Mouse (Mus musculus) adrenal gland, adult 18-20 months (tissue): ENCODE results near the gene Btk. TPM values are rescaled to one million over a fixed set of nuclear protein-coding genes. Genes with fewer than 3 reads are reported as not detected.
"Not testable (repeated sequence)": the region's sequence is repeated elsewhere in the genome, so short reads cannot be mapped to it uniquely, and the experiment has no call there.

Source experiments
- DNase-seq, 2 experiments: peaks; one replicate each; pipeline ENCODE4 v3.0.0; 2021 to 2022; ENCODE audit warnings: low spot score in 2 of 2
- total RNA-seq, 2 experiments: library from RNA; stranded (reverse); gene quantifications; 1 replicate in 1 of 2; 2 replicates in 1 of 2; pipeline ENCODE4 v1.2.3; 2021

Btk gene
- total RNA-seq, 2 experiments from 2014 or later: 0.93 to 1.9 TPM

DNA sequence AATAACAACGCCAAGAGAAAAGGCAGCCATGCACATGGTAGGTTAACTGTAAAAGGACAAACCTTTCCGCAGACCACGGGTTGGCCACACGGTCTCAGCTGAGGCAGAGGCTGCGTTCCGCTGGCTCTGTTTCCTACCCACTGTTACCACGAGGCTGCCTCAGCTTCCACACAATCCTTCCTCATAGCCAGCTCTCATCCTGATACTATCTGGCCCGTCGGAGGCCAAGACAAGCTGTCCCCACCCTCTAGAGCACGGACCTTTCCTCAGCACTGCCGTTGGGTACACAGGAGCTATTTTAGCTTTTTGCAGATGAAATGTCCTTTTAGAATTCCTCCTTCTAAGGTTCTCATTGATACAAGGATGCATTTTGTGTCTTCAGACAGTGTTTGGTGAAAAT is 1.1 kb downstream of the Btk start:
- DNase-seq: no peak

- DNase-seq: no peak
These were observed 2.7 kb downstream of the Btk start for GRCm38 (mm10) chrX:134580528-134581305.

DNA sequence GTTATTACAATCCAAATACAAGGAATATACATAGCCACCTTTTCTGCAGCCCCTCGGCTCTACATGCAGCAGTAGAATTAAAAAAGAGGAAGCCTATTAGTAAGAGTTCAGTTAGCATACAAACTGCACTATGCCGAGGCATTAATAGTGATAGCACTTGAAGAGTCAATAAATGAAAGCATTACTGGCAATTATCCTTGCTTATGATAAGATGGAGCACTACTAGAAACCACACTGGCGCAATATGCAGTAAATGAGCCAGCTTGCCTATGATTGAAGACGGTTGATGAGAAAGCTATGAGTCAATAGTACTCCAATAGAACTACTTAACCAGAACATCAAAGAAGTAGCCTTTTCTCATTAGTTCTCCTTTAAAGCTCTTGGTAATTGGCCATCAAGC is 5.5 kb downstream of the Btk start:
- DNase-seq: no peak

DNA sequence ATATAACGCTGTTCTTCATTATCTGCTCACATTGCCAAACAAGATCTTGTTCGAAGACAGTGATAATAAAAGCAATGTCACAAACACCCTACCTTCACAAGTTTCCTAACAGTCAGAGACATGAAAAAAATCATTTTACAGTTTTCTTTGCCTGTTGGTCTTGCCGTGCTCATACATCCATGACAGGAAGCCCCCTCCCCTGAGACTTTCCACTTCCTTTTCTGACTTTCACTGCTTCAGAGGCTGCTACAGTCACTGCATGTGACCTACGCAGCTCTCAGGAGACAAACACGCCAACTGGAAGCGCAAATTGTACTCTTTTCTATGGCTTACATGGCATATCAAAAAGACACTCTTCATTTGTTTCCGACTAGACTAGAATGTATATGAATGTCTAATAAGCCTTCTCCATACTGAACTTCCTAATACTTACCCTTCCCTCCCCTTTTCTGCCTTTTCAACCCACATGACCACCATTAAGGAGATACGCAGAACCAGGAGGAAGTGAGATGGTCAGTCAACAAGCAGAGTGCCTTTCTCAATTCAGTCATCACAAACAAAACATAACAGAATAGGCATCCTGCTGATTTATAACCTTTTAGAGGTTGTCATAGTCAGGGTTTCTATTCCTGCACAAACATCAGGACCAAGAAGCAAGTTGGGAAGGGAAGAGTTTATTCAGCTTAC is 16.7 kb downstream of the Btk start:
- no peak for DNase-seq

DNA sequence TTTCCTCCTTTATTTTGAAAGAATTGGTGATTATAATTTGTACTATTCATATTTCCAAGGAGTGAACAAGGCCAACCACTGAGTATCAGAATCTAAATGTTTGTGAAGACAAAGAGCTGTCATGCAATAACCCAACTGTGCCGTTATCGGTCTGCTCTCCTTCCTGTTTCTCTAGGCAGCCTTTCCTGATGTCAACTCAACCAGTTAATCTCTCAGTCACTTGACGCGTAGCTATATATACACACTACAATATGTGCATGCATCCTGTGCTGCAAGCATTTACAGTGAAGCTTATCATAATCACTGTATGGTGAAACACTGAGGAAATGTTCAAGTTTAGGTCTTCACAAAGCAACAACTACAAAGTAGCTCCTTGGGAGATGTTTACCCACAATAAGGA is 19.0 kb downstream of the Btk start:
- DNase-seq: no peak

GRCm38 (mm10) chrX:134554425-134554824 is 28.9 kb downstream of the Btk start:
- DNase-seq: no peak

DNA sequence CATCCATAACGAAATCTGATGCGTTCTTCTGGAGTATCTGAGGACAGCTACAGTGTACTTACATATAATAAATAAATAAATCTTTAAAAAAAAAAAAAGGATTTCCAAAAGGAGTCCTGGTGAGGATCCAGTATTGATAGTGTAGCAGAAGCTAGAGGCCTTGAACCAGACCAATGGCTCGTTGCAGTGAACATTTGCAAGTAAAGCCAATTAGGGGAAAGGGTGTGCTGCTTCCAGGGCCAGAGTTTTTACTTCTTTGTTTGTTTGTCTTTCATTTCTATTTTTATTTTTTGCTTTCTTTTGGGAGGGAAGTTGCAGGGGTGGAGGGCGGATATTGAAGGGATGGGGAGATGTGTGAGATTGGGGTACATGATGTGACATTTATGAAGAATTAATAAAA is 30.0 kb downstream of the Btk start:
- DNase-seq: no peak

GRCm38 (mm10) chrX:134550903-134551302 is 32.5 kb downstream of the Btk start:
- DNase-seq: peak in 1 of 2 experiments; percentile 3

DNA sequence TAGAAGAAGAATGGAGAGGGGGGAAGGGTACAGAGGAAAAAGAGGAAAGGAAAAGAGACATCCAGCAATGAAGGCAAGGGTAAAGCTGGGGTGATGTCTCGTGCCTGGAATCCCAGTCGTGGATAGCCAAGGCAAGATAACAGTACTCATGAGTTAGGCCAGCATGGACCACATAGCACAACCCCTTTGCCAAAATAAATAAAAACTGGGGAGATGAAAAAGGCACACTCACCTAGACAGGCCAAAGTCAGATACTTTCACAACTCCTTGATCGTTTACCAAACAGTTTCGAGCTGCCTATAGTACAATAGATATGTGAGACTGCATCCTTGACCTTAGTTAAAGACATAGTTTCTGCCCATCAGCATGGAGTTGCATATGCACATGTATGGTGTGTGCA is 36.0 kb downstream of the Btk start:
- DNase-seq: no peak

DNA sequence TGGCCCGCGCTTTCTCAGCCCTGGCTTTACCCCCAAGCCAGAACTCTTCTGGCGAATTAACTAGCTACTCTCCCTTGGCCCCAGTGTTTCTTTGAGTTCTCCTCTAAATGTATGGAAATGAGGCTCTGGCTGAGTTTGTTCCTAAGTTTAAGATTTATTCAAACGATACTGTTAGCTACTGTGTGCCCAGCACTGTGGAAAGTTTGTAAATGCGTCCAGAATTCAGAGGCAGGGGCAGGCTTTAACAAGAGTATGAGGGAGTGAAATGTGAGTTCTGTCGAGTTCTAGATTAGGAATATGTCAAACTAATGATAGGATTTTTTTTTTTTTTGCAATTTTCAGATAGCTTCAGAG is 41.4 kb downstream of the Btk start:
- DNase-seq: no peak

- peak; percentile 40 to 58 for DNase-seq
These were observed 42.0 kb downstream of the Btk start, which contains the start of gene Timm8a1 for GRCm38 (mm10) chrX:134541145-134541954. TSS of gene Timm8a1 (minus strand) at chrX:134541865.

GRCm38 (mm10) chrX:134540414-134541135 is 42.8 kb downstream of the Btk start:
- no peak for DNase-seq

DNA sequence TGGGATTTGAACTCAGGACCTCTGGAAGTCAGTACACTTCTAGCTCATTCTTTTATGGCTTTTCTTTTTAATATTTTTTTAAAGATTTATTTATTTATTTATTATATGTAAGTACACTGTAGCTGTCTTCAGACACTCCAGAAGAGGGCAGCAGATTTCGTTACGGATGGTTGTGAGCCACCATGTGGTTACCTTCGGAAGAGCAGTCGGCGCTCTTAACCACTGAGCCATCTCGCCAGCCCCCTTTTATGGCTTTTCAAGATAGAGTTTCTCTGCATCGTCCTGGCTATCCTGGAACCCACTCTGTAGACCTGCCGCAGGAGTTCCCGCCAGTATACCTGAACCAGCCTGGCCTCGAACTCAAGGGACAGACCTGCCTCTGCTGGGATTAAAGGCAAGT is 43.6 kb downstream of the Btk start:
- DNase-seq: not testable (repeated sequence)

DNA sequence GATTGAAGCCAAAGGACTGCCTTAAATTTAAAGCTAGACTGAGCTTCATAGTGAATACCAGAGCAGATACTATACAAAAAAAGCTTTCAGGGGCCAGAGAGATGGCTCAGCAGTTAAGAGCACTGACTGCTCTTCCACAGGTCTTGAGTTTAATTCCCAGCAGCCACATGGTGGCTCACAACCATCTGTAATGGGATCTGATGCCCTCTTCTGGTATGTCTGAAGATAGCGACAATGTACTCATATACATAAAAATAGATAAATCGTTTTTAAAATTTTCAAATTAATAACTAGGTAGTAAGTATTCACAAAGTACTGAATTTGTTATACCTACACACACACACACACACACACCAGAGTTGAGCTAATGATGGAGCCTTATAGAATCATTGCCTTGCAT is 50.0 kb downstream of the Btk start:
- DNase-seq: no peak

DNA sequence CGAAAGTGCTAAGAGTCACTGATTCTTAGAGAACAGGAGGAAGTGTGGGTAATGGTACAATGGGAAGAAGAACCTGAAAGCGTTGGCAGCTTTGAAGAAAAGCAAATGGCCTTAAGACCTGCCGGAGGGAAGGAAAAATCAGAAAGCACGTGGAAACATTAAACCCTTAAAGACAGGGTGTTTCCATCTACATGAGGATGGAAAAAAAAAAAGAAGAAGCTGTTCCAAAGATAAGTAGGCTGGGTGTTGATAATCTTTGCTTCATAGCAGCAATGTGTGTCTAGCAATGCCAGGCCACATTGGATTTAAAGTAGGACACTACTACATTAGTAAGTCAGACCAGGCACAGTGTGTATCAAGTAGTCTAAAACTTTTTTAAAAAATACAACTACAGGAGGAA is 58.1 kb downstream of the Btk start:
- no peak for DNase-seq

- no peak for DNase-seq
These were observed 59.6 kb downstream of the Btk start for GRCm38 (mm10) chrX:134523772-134524171.

DNA sequence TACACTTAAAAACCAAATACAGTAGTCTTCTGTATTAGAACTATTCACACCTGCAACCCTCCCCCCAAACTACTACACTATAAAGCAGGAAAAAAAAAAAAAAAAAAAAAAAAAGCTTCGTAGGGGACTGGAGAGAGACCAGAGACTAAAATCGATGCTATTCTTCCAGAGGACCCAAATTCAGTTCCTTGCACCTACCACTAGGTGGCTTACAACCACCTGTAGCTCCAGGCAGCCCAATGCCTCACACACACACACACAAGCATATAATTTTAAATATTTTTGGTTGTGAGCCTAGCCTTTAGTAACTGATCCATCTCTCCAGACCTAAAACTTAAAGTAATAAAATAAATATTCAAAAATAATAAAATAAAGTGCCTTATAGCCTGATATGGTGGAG is 73.9 kb downstream of the Btk start:
- no peak for DNase-seq

GRCm38 (mm10) chrX:134507977-134508376 is 75.4 kb downstream of the Btk start:
- DNase-seq: no peak

DNA sequence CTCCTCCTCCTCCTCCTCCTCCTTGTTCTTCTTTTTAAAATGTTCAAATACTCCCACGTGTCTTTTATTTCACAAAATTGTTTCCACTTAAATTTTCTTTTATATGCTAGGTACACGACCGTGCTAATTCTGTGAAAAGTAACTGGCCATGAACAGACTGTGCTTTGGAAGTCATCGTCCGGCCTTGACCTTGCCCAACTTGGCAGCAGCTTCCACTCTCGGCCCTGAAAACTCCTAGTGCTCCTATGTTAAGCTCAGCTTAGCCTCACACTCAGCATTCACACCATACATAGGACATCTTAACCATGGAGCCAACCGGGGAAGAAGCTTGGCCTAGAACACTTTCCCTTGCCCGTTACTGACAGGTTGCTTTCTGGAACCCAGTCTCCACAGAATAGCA is 82.7 kb downstream of the Btk start:
- peak; percentile 20 to 28 for DNase-seq
